Mouse (Mus musculus) embryonic facial prominence, embryonic 11.5 days (tissue): ENCODE results near the gene Fbxl8. TPM values are rescaled to one million over a fixed set of nuclear protein-coding genes. Genes with fewer than 3 reads are reported as not detected.
A peak's percentile ranks its signal among the peaks of the same experiment; 100 is the strongest.

Experiments
- ATAC-seq: fragments of 200-750 bp; cut with Nextera tagmentation; replicated peaks from 2 replicates; pipeline ENCODE4 v1.8.0; 2017; ENCODE audit warnings: low read depth; ENCODE audit not compliant: insufficient number of reproducible peaks, low FRiP score, low TSS enrichment
- DNase-seq: peaks from one replicate; pipeline ENCODE4 v3.0.0-alpha.2; 2015; ENCODE audit warnings: low spot score
- H3K27ac ChIP-seq: fragments of 300-500 bp; sonication (generic); replicated peaks from 2 replicates; pipeline ENCODE4 v1.5.1; 2014; ENCODE audit warnings: mild to moderate bottlenecking, low read depth, low read length, control low read depth
- H3K27me3 ChIP-seq: fragments of 300-500 bp; sonication (generic); 2 replicates; pipeline ENCODE4 v1.6.1; 2014; ENCODE audit warnings: mild to moderate bottlenecking, low read length, moderate library complexity, mixed read lengths; ENCODE audit not compliant: control insufficient read depth, insufficient read depth
- H3K36me3 ChIP-seq: fragments of 300-500 bp; sonication (generic); replicated peaks from 2 replicates; pipeline ENCODE4 v1.6.1; 2014; ENCODE audit warnings: low read depth, mild to moderate bottlenecking, low read length, moderate library complexity, mixed read lengths; ENCODE audit not compliant: control insufficient read depth, insufficient read depth
- H3K4me1 ChIP-seq: fragments of 300-500 bp; sonication (generic); 2 replicates; pipeline ENCODE4 v1.6.1; 2014; ENCODE audit warnings: low read length, mixed read lengths; ENCODE audit not compliant: control insufficient read depth, insufficient read depth
- H3K4me2 ChIP-seq: fragments of 300-500 bp; sonication (generic); 2 replicates; pipeline ENCODE4 v1.6.1; 2014; ENCODE audit warnings: low read depth, mild to moderate bottlenecking, control low read depth, low read length, moderate library complexity
- H3K4me3 ChIP-seq: fragments of 300-500 bp; sonication (generic); 2 replicates; pipeline ENCODE4 v1.5.1; 2014; ENCODE audit warnings: low read depth, low read length, control low read depth
- H3K9ac ChIP-seq: fragments of 300-500 bp; sonication (generic); replicated peaks from 2 replicates; pipeline ENCODE4 v1.6.1; 2014; ENCODE audit warnings: mild to moderate bottlenecking, control low read depth, low read length
- H3K9me3 ChIP-seq: fragments of 300-500 bp; sonication (generic); replicated peaks from 2 replicates; pipeline ENCODE4 v1.6.1; 2016; ENCODE audit warnings: mild to moderate bottlenecking, low read length, inconsistent platforms, mixed read lengths; ENCODE audit not compliant: control insufficient read depth
- WGBS: fragments of 180-500 bp; shearing (Covaris S2); extraction: QIAGEN DNeasy Blood & Tissue Kit; methylation state at CpG from one replicate; pipeline ENCODE4 v1.1.7; 2014; 5-methylcytosine and 5-hydroxymethylcytosine counted together
- polyA plus RNA-seq: library from polyadenylated mRNA; unstranded; fragments of >200 nt; fragmentation: Nextera tagmentation; extraction: Ambion mirVana; gene quantifications from 2 replicates; pipeline ENCODE4 v1.2.1, GENCODE M21; 2014

The Fbxl8 gene
- polyA plus RNA-seq, 1 experiment from 2014 or later: 1.2 TPM

DNA sequence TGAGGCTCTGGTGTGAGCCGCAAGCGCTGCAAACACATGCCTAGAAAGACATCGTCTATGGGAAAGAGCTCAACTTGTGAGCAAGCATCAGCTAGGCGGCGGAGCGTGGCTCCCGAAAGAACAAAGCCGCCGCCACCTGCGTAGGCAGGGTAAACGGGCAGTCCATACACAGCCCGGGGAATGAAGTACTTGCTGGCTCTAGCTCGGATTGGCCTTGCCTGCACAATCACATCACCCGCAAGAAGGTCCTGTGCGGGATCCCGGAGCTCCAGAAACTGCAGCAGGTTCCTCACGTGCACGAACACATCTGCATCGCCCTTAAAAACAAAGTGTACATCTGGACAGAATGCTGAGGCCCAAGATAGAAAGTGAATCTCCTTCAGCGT, 10.7 kb upstream of the Fbxl8 start:
- peak overlapping the region; percentile 63 for H3K4me3 ChIP-seq
- 43% methylated on average over 20 of the region's 20 CpGs for WGBS
- no peak overlapping the region for H3K27ac ChIP-seq
- peaks cover 2% of the 10 kb centered on the region; the same call in 1 of the 2 replicates for H3K36me3 ChIP-seq
- peak overlapping the region; percentile 99; the same call in 1 of the 2 replicates for H3K4me2 ChIP-seq
- no peak for DNase-seq
- peak; percentile 10; the same call in 1 of the 2 replicates for ATAC-seq
- peaks cover 5% of the 10 kb centered on the region; the same call in 1 of the 2 replicates for H3K4me1 ChIP-seq
- no peaks in the 10 kb centered on the region for H3K9me3 ChIP-seq
- H3K27me3 ChIP-seq: peaks cover 12% of the 10 kb centered on the region
- H3K9ac ChIP-seq: peak overlapping the region; percentile 71; the same call in 1 of the 2 replicates

- Histone ChIP-seq H3K4me1 (peaks cover 5% of the 10 kb centered on the region; the same call in 1 of the 2 replicates), H3K4me2 (peak overlapping the region; percentile 99), H3K9me3 (no peaks in the 10 kb centered on the region), H3K27ac (no peak overlapping the region), H3K9ac (peak overlapping the region; percentile 71), H3K4me3 (peak overlapping the region; percentile 63), H3K36me3 (peaks cover 2% of the 10 kb centered on the region; the same call in 1 of the 2 replicates), H3K27me3 (peaks cover 18% of the 10 kb centered on the region)
- peak; percentile 69 for ATAC-seq
- WGBS: under 1% methylated on average over 68 of the region's 74 CpGs
- peak; percentile 93 for DNase-seq
These were observed 10.1 kb upstream of the Fbxl8 start for GRCm38 (mm10) chr8:105254152-105254965.

GRCm38 (mm10) chr8:105254966-105255350, 9.5 kb upstream of the Fbxl8 start, which contains the start of gene B3gnt9:
Gene B3gnt9 (minus strand): TSS chr8:105255153.
- Histone ChIP-seq H3K9ac (peak within 1 kb of the TSS; percentile 71), H3K4me3 (peak within 1 kb of the TSS; percentile 63), H3K9me3 (no peaks in the 10 kb centered on the region), H3K36me3 (peaks cover 2% of the 10 kb centered on the region; the same call in 1 of the 2 replicates), H3K27ac (no peak within 1 kb of the TSS), H3K27me3 (peaks cover 24% of the 10 kb centered on the region), H3K4me1 (peaks cover 7% of the 10 kb centered on the region), H3K4me2 (peak within 1 kb of the TSS; percentile 99)
- ATAC-seq (peak; percentile 31), DNase-seq (peak; percentile 67)
- 0% methylated on average over 14 of the region's 14 CpGs for whole genome bisulfite sequencing

- no peak overlapping the region for H3K4me3 ChIP-seq
- H3K9me3 ChIP-seq: no peaks in the 10 kb centered on the region
- DNase-seq (no peak), ATAC-seq (no peak)
- H3K27ac ChIP-seq: no peak overlapping the region
- no peak overlapping the region for H3K4me2 ChIP-seq
- no peak overlapping the region for H3K9ac ChIP-seq
- peaks cover 34% of the 10 kb centered on the region for H3K27me3 ChIP-seq
- no peaks in the 10 kb centered on the region for H3K36me3 ChIP-seq
- WGBS: 61% methylated on average over 7 of the region's 7 CpGs
- peaks cover 7% of the 10 kb centered on the region for H3K4me1 ChIP-seq
These were observed 6.9 kb upstream of the Fbxl8 start for GRCm38 (mm10) chr8:105257318-105258114.

DNA sequence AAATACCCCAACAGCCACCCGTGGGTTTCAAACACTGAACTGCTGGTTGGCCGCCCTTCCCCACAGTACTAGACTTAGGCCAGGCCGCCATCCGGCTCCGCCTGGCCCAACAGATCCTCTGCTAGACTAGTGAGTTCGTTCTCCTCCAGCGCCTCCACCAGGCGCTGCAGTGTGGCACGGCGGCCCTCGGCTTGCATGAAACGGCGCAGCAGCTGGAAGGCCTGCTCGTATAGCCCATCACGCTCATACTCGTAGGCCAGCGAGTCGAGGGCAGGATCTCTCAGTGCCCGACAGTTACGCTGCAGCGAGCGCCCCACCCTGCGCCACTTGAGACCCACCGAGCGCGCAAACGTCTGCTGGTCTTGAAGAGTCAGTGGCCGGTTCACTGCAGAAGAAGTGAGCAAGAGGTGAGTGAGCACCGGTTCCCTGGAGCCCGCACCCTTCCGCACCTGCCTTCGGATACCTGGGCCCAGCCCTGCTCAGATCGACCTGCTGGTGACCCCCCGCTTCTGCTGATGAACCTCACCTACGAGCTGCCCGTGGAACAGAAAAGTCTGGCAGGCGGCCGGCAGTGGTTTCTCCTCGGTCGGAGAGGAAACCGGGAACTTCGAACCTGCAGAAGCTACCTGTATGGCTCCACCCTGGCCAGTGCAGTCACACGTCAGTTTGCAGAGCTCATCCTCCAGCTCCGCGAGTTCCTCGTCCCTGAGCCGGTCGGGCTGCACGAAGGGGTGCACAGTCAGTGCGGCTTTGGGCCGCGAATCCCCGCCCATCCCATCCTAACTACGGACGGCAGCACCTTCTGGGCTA, 5.3 kb upstream of the Fbxl8 start:
- 2% methylated on average over 55 of the region's 55 CpGs for WGBS
- peak overlapping the region; percentile 75 for H3K4me2 ChIP-seq
- no peaks in the 10 kb centered on the region for H3K9me3 ChIP-seq
- peak; percentile 54 for DNase-seq
- H3K4me1 ChIP-seq: peaks cover 7% of the 10 kb centered on the region
- peak; percentile 46 for ATAC-seq
- peak overlapping the region; percentile 31 for H3K4me3 ChIP-seq
- peaks cover 45% of the 10 kb centered on the region for H3K27me3 ChIP-seq
- no peak overlapping the region for H3K27ac ChIP-seq
- 0 out of 2 replicates have a peak overlapping the region, but pooled peaks have one; percentile 7 for H3K9ac ChIP-seq
- no peaks in the 10 kb centered on the region for H3K36me3 ChIP-seq

GRCm38 (mm10) chr8:105259721-105260320, 4.6 kb upstream of the Fbxl8 start:
- no peaks in the 10 kb centered on the region for H3K36me3 ChIP-seq
- peak overlapping the region; percentile 75 for H3K4me2 ChIP-seq
- 2% methylated on average over 30 of the region's 30 CpGs for WGBS
- peaks cover 45% of the 10 kb centered on the region for H3K27me3 ChIP-seq
- no peak overlapping the region for H3K27ac ChIP-seq
- peak; percentile 88 for DNase-seq
- ATAC-seq: peak; percentile 11
- H3K4me3 ChIP-seq: peak overlapping the region; percentile 31
- no peaks in the 10 kb centered on the region for H3K9me3 ChIP-seq
- H3K9ac ChIP-seq: no peak overlapping the region
- H3K4me1 ChIP-seq: peaks cover 4% of the 10 kb centered on the region

DNA sequence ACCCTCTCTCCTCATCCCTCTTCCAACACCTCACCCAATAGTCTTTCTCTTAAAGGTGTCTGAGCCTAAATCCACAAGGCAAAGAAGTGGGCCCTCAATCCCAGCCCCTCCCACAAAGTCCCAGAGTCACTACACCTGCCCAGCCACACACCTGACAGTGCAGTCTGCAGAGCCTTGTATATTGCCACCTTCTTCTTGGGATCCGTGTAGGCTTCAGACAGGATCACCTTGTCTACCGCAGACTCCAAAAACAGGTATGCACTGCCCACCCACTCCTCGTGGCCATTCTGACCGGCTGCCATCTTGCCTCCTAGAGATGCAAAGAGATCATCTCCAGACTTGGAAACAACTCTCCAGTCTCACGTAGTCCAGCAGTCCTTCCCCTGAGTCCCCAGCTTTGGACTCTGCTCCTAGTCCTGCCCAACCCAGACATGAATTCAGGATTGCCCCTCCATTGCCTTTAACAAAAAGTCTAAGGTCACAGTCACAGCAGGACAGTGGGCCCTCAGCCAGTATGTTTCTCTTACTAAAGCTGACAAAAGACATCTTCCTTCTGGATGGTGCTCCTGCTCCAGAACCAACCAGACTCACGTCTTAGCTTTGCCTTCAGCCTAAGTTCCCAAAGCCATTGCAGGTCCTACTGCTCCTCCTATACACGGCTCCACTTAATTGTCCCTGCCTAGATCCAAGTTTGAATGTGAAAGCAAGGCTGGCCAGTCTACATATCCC, 3.9 kb upstream of the Fbxl8 start:
- WGBS: 54% methylated on average over 7 of the region's 7 CpGs
- Histone ChIP-seq H3K4me1 (peaks cover 2% of the 10 kb centered on the region), H3K4me3 (no peak overlapping the region), H3K27ac (no peak overlapping the region), H3K9ac (no peak overlapping the region), H3K4me2 (no peak overlapping the region), H3K9me3 (no peaks in the 10 kb centered on the region), H3K36me3 (no peaks in the 10 kb centered on the region), H3K27me3 (peaks cover 49% of the 10 kb centered on the region)
- DNase-seq (no peak), ATAC-seq (no peak)
